Mouse (Mus musculus) adipocyte (in vitro differentiated cells): Measurements from ENCODE around the gene Gm10577.

Source experiments
- DNase-seq: peaks from one replicate; pipeline ENCODE4 v3.0.0-alpha.2; 2016; ENCODE audit warnings: low spot score

Gm10577 gene

DNA sequence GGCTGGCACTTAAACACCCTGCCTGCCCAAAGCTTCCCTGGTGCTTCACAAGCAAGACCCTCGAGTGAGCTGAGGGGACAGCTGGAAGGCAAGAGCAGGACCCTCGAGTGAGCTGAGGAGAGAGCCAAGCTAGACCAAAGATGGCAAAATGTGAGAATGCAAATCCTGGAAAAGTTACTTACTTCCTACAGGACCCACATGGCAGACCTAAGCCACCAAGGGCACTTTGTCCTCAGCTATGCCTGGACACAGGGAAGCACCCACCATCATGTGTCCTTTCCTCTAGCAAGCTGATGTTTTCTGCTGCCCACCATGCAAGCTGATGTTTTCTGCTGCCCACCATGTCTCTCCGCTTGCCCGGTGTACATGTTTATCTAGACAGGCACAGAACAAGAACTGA is at the start of gene Gm10577:
TSS of gene Gm10577 (minus strand) at position 101 of the 400 bp plus-strand sequence.
- no peak for DNase-seq

DNA sequence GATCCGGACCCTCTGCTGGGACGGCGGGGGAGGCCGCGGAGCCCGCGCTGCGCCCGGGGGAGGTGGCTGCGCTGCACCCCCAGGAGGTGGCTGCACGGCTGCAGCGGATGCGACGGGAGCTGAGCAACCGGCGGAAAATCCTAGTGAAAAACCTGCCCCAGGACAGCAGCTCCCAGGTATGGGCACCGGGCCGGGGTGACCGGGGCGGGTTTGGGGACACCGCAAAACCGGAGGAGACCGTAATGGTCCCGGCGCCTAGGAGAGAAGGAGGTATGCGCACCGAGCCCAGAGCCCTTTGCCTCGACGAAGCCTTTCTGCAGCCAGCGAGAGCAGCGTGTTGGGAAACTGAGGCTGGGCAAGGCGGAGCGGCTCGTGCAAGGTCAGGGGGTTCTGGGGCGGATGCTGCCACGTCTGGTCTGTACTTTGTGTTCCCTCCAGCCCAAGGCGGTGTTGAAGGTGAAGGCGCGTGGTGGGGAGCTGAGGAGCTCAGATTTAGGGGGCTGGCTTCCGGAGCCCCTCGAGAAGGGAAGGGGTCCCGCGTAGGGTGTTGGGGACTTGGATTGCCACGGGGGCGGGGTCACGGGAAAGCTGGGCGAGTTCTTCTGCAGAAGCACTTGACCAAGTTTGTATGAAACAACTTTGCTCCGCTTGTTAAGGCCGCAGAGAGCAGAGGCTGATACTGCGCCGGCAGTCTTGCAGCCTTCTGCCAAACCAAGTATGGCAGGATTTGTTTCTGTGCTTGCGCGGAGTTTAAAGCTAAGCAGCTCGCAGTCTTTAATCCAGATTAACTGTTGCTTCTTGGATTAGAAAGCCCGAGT is 48.9 kb upstream of the Gm10577 start:
- DNase-seq = no peak

DNA sequence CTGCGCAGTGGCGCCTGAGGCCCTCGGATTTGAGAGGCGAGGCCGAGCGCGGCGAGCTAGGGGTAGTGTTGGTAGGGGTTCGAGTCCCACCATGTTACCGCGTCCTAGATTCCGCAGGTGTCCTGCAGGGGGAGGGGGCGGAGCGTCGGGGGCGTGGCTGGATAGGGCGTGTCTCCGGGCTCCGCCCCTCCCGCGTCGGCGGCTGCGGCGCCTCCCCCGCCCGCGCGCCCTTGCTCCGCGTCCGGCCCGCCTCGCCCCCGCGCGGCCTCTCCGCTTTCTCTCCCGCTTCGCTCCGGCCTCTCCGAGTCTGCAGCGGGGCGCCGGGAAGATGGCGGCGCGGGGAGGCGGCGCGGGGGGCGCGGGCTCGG is 48.3 kb upstream of the Gm10577 start, which contains the start of gene Raver2:
TSS of gene Raver2 (plus strand) at position 198 of the 368 bp plus-strand sequence.
- no peak for DNase-seq

GRCm38 (mm10) chr4:101066401-101066800 is 45.9 kb upstream of the Gm10577 start:
- no peak for DNase-seq

DNA sequence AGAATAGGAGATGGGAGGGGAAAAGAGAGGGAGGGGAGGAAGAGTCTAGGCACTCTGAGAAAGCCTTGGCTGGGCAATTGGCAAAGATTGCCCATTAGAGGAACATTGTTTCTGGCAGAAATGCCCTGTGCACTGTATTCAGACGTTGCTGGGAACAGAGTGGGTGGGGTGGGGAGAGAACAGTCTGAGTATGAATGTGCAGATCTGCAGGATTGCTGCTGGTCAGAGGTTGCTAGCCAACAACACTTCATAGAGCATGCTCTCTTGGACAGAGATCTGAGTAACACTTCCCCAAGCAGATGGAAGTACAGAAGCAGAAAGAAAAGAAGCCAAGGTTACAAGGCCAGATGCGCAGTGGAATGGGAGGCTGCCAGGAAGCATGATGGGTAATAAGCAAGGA is 41.6 kb upstream of the Gm10577 start:
- no peak for DNase-seq

DNA sequence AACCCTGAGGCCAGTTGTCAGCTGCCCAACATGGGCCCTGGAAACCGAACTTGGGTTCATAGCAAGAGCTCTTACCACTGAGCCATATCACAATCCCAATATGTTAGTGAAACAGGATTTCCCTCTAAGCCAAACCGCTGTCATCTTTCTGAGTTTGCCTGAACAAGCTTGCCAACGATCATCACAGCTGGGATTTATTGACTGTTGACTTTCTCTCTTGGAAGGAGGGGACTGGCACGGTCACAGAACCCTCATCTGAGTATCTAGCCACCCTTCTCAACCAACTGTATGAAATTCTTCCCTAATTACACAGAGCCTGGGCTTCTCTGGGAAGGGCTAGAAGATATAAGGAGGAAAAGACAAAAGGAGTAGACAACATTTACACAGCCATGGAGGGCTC is 26.1 kb upstream of the Gm10577 start:
- DNase-seq = no peak

GRCm38 (mm10) chr4:101044149-101044548 is 23.7 kb upstream of the Gm10577 start:
- no peak for DNase-seq

DNA sequence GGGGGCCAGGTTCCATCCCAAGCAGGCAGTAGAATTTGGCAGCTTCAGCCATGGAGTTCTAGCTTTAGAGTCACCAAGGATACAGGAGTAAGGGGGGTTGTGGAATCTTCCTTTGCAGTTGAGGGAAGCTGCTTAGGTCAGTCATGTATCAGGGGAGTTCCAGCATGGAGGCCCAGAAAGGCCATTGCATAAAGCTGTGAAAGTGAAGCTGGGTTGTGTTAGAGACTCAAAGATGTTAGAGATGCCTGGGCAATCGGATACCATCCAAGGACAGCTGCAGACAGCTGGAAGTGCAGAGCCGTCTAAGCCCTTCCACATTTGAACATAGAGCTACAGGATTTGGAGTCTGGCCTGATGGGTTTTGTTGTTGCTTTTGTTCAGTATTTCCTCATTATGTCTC is 23.2 kb upstream of the Gm10577 start:
- no peak for DNase-seq

DNA sequence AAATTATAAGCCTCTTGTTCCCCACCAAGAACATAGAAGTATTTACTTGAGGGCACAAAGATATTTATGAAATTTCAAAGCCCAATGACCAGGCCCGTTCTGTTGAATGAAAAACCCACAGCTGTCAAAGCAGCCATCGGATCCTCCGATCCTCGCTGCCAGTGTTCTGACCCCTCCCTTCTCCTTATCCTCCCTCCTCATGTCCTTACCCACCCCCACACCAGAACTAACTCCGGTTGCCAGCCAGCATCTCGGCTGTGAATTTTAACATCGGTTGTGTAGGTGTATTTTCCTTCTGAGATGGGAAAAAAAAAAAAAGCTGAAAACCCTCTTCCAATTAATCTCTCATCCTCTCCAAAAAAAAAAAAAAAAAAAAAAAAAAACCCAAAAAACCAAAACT is 16.7 kb upstream of the Gm10577 start:
- DNase-seq = no peak

- no peak for DNase-seq
Measured at GRCm38 (mm10) chr4:101035131-101035530, 14.6 kb upstream of the Gm10577 start.

- DNase-seq = peak; percentile 37
Measured at GRCm38 (mm10) chr4:101033047-101033446, 12.6 kb upstream of the Gm10577 start.

DNA sequence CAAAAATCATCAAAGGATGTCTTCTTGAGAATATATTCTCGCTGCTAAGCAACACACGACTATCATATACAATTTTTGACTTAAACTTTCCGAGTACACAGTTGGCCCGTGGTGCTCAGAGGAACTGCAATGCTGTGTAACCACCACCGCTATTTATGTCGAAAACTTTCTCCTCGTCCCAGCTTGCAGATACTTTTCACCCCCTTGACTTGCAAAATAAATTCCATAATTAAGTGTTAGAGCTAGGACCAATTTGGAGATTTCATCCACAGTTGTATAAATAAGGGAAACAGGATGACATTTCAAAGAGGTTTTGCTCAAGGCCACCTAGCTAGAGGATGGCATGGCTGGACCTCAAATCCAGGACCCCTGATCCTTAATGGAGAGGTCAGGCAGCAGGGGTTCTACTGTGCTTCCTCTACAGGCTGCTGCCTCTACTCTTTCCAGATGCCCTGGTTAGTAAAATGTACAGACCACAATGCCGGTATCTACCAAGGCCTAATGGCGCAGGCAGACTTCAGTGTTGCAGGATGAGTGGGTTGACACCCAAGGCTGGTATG is 7.4 kb upstream of the Gm10577 start:
- no peak for DNase-seq

GRCm38 (mm10) chr4:101026995-101027394 is 6.5 kb upstream of the Gm10577 start:
- DNase-seq = no peak

DNA sequence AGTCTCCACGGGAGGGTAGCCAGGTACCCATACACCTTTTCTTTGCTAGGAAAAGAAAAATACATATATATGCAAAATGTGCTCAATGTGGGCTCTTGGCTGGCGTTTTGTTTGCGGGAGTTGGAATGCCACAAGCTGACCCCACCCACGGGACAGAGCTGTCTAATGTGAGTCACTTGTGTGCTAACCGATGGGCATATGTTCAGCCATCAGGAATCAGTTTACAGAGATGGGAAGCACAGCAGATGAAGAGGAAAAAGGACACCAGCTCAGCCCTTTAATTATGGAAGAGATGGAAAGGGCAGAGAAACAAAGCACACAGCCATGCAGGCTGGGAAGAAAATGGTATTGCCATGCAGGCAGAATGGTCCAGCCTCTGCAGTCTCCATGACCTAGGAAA is 6.1 kb upstream of the Gm10577 start:
- no peak for DNase-seq

DNA sequence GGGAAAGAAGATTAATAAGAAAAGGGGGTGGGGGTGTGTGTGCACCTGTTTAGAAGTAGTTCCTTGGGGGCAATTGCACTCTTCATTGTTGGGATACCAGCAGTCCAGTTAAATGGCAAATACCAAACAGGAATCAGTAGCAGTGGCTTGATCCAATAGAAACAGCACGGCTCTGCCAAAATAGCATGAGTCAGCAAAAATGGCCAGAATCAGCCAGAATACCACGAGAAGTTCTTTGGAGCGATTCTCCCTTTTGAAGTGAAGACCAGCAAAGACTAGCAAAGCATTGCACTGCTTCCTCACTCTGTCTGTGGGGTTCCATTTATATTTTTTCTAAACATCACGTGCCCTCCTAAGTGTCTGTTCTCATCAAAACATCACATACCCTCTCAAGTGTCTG is 2.7 kb downstream of the Gm10577 start:
- DNase-seq = no peak

DNA sequence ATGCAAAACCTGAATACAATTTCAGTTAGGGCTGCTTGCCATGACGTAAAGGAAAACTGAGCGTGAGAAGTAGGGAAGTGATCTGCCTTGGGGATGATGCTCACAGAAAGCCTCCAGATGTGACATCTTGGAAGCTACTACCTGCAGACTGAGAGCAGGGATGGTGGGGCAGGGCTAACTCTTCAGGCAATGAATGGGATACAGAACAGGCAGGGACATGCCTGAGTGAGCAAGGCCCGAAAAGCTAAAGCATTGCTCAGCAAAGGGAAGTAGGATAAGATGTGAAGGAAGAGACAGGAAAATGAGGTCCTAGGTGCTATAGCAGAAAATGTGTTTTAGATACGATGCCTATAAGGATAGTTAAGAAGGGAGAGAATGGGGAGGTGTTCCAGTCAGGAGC is 11.4 kb downstream of the Gm10577 start:
- DNase-seq = no peak

GRCm38 (mm10) chr4:101008362-101008769 is 12.1 kb downstream of the Gm10577 start:
- DNase-seq = no peak

DNA sequence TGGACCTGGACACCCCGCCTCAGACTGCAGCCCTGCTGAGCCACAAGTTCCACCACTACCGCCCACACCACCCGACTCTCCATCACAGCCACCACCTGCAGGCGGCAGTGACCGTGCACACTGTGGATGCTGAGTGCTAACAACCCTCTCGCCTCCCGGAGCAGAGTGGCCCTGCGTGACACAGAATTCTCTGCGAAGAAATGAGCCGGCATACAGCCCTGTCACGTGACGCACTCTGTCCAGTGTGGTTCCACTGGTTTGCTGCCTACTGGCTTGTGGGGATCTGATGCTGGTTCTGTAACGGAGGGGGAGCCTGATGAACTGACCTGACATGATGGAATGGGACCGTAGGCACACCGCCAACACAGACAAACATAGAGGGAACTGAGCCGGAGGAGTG is 17.5 kb downstream of the Gm10577 start:
- no peak for DNase-seq

DNA sequence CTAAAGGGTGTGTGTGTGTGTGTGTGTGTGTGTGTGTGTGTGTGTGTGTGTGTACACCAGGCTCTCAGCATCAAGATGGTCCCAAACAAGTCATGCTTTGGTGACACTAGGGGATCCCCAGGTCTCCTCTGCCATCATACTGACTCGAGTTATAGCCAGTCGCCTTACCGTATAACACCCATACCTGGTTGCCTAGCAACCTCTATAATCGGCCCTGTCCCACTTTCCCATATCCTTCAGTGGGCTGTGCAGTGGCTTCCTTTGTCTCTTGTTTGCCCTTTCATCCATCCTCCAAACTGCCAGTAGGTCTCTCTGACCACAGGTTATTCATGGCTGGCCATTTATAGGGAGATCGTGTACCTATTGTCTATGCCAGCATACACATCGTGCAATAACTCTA is 19.4 kb downstream of the Gm10577 start:
- no peak for DNase-seq

DNA sequence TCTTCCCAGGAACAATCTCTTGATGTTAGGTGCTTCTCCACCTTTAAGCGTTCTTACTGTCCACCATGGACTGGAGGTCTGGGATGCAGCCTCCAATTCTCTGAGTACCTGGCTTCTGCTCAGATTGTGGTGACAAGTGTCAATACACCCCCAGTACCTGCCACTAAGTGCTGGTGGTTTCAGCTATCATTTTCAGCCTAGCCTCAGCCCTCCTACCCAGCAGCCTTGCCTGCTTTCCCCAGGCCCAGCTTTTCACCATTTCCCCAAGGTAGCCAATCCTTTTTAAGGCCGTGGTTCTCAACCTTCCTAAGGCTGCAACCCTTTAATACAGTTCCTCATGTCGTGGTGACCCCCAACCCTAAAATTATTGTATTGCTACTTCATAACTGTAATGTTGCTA is 19.9 kb downstream of the Gm10577 start:
- no peak for DNase-seq

DNA sequence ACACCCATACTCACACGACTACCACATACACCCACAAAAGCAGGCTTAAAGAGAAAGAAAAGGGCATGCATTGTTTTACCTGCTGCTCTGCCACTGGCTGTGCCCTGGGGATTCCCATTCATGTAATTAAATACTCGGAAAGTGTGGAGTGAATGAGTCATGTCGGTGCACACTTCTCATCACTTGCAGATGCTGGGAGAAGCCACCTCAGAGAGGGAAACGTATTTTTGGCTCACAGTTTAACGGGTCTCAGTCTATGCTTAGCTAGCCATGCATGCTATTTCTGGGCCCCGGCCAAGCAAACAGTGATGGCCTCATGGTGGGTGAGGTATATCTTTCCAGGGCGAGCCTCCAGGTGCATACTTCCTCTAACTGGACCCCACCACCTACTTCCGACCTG is 21.6 kb downstream of the Gm10577 start:
- DNase-seq = no peak

- peak; percentile 53 for DNase-seq
Measured at GRCm38 (mm10) chr4:100998145-100998544, 22.4 kb downstream of the Gm10577 start.

DNA sequence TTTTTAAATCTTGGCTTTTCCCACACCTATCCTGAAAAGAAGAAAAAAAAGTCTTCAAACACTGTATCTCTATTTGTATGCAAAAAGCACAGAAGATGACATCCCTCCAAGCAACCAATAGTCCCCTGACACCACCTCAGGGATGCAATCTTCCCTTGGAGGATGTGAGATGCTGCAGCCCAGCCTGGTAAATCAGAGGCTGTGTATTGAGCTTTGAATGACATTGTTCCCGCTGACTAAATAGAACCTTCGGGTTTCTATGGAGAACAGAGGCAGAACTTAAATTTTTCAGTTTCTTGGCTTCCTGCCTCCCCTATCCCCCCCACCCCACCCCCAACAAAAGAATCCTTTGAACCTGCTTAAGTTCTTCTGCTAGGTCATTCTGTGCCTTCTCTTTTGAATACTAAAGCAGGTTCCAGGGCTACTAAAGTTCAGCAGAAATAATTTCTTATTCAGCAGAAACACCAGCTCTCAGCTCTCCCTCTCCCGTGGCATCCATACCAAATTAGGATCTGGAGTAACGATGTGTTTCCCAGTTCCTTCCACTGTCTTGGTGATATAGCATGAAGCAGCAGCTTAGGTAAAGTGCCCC is 24.3 kb downstream of the Gm10577 start:
- no peak for DNase-seq
